Mouse (Mus musculus): ENCODE data around the gene Snx27.

- TF ChIP-seq TAL1 (IDR thresholded peaks at IDR 0.05; ENCODE audit: low read length) = no peak
- TF ChIP-seq GATA1 (IDR thresholded peaks at IDR 0.05; ENCODE audit: low read length) = no peak
These were observed 102.1 kb downstream of the Snx27 start, which contains the start of gene Riiad1 for GRCm38 (mm10) chr3:94480291-94480884.
